Mouse (Mus musculus): ENCODE results near the gene Omp.

DNA sequence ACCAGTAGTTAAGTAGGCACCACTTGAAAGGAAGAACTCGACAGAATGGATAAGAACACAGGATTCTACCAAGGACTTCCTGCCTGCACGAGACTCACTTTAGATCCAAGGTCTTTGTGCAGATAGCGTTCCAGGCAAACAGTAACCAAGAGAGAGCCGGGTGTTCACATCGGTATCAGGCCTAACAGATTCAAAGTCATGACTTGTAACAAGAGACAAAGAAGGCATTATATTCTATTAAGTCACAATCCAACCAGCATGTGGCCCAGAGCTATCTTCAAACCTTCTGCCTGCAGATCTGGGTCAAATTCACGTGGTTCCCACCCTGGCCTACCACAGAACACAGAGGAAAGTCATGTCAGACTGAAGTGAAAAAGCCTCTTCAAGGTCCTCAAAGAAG lies 30.6 kb downstream of the Omp start:
- no peak for TF ChIP-seq CTCF (IDR thresholded peaks at IDR 0.05; ENCODE audit: low read depth, low read length)
- no peak for TF ChIP-seq POLR2A (IDR thresholded peaks at IDR 0.05; ENCODE audit: borderline replicate concordance, low read depth, low read length)

Measured in bone marrow macrophage, adult 2 months (primary cell).